Mouse (Mus musculus): ENCODE data around the gene 6330409D20Rik. TPM values are rescaled to one million over a fixed set of nuclear protein-coding genes. Genes with fewer than 3 reads are reported as not detected.

6330409D20Rik gene
- polyA plus RNA-seq, 1 experiment from 2014 or later, result 0.16 TPM

GRCm38 (mm10) chr2:32771886-32772285 lies 31.1 kb upstream of the 6330409D20Rik start:
- H3K36me3 ChIP-seq, result no peaks in the 10 kb centered on the region
- 26% methylated on average over 12 of the region's 12 CpGs for WGBS
- H3K27me3 ChIP-seq, result peaks cover 5% of the 10 kb centered on the region; the same call in 1 of the 2 replicates
- no peak overlapping the region for H3K4me2 ChIP-seq
- H3K9me3 ChIP-seq (replicated peaks), result no peaks in the 10 kb centered on the region
- peaks cover 17% of the 10 kb centered on the region for H3K4me1 ChIP-seq (replicated peaks)
- H3K9ac ChIP-seq, result no peak overlapping the region
- no peak for ATAC-seq (replicated peaks; ENCODE audit: insufficient number of reproducible peaks, insufficient read depth, low FRiP score, low read depth)
- H3K4me3 ChIP-seq, result no peak overlapping the region
- H3K27ac ChIP-seq, result no peak overlapping the region

DNA sequence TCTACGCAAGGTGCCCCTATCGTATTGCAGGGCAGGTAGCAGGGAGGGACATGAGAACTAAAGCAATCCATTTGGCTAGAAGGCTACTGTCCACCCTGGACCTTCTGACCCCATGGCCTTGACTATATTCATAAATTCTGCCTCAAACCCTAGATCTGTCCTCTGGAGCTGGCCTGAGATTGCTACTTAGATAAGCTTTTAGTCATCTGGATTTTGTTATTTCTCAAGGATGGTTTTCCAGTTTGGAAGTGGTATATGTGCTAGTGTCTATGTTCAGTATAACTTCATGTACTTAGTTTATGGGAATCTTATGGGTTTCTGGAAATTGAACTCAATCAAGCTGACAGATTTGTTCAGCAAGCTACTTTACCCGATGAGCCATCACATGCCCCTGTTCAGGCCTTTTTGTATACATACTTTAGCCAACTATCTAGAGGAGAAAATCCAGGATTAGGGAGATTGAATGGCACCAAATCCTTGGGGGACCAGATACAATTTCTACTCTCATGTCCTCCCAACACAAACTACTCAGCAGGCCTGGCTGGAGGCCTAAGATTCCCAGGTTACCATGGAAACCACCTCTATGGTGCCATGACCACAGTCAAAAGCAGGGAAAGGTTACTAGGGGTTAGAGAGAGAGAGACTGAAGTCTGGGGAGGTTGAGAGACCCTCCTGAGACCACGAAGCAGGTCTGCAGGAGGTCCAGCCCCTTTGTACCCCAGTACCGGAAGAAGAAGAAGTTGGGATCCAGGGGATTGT lies 28.7 kb upstream of the 6330409D20Rik start:
- no peak overlapping the region for H3K4me3 ChIP-seq
- 89% methylated on average over 5 of the region's 5 CpGs for WGBS
- H3K4me2 ChIP-seq, result no peak overlapping the region
- no peak overlapping the region for H3K27ac ChIP-seq
- H3K9ac ChIP-seq, result no peak overlapping the region
- ATAC-seq (replicated peaks; ENCODE audit: insufficient number of reproducible peaks, insufficient read depth, low FRiP score, low read depth), result no peak
- no peaks in the 10 kb centered on the region for H3K27me3 ChIP-seq
- H3K36me3 ChIP-seq, result no peaks in the 10 kb centered on the region
- no peaks in the 10 kb centered on the region for H3K9me3 ChIP-seq (replicated peaks)
- H3K4me1 ChIP-seq (replicated peaks), result peaks cover 4% of the 10 kb centered on the region; the same call in 1 of the 2 replicates

DNA sequence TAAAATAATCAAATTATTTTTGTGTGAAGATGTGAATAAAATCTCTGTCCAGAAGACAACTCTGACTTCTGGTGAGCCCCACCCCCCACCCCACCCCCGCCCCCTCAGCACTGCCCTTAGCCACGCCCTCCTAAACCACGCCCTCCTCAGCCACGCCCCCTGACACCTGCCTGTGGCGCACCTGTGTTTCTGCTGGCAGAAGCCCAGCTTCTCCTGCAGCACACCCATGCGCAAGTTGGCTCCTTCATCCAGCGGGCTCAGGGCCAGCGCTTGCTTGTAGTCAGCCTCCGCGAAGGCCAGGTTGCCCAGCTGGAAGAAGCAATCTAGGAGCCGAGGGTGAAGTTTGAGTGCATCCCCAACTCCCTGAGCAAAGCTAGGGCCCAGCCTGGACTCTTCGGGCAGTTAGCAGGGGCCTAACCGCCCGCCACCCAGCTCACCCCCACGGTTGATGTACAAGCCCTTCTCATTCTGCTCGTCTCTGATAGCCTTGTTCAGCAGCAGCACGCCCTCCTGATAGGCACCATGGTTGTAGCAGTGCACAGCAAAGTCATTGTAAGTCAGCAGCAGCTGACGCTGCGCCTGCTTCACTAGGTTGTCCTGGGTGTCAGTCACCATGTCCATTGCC lies 28.0 kb upstream of the 6330409D20Rik start:
- no peak overlapping the region for H3K27ac ChIP-seq
- H3K4me3 ChIP-seq, result no peak overlapping the region
- 51% methylated on average over 19 of the region's 19 CpGs for WGBS
- H3K9me3 ChIP-seq (replicated peaks), result no peaks in the 10 kb centered on the region
- ATAC-seq (replicated peaks; ENCODE audit: insufficient number of reproducible peaks, insufficient read depth, low FRiP score, low read depth), result no peak; the same call in 1 of the 2 replicates
- no peak overlapping the region for H3K4me2 ChIP-seq
- H3K9ac ChIP-seq, result no peak overlapping the region
- H3K36me3 ChIP-seq, result no peaks in the 10 kb centered on the region
- peaks cover 4% of the 10 kb centered on the region; the same call in 1 of the 2 replicates for H3K4me1 ChIP-seq (replicated peaks)
- no peaks in the 10 kb centered on the region for H3K27me3 ChIP-seq

DNA sequence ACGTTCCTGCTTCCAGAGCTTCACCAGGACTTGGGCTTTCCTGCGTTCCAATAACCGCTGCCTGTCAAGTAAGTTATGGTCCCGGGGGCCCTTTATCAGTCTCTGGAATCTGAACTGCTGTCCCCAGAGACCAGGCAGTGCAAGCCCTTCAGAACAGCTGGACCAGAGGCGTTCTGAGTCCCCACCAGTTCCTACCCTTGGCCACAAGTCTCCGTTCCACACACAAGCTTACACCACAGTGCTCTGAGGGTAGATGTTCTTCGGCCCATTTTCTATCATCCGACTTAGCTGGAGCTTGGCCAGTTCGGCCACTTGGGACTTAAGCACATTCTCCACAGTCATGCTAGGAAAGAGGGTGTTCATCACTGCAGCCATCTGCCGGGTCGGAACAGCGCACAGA lies 26.4 kb upstream of the 6330409D20Rik start:
- Histone ChIP-seq H3K27me3 (no peaks in the 10 kb centered on the region), H3K4me1 (replicated peaks) (peaks cover 4% of the 10 kb centered on the region; the same call in 1 of the 2 replicates), H3K36me3 (peaks cover 7% of the 10 kb centered on the region; the same call in 1 of the 2 replicates)

DNA sequence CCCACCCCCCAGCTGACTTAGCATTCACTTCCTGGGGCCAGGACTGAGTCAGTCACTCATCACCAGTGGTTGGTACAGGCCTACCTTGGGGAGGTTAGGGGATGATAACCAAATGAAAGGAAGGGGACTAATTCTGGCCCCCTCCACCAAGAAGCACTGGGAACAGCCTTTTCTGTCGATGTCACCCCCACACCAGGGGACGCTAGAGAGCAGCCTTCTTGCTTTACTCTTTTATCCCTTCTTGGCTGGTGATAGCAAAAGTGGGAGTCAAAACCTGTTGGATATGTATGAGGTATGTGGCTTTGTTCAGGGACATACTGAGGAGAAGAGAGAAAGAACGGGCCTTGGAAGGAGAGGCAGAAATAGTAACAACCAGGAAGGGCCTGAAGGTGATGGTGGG lies 22.5 kb upstream of the 6330409D20Rik start:
- 72% methylated on average over 3 of the region's 3 CpGs for WGBS
- no peak for ATAC-seq (replicated peaks; ENCODE audit: insufficient number of reproducible peaks, insufficient read depth, low FRiP score, low read depth)
- no peak overlapping the region for H3K4me3 ChIP-seq

More for the DNA sequence above, 26.4 kb upstream of the 6330409D20Rik start:
- no peak overlapping the region for H3K4me2 ChIP-seq
- no peak overlapping the region for H3K27ac ChIP-seq
- H3K4me3 ChIP-seq, result no peak overlapping the region
- H3K9me3 ChIP-seq (replicated peaks), result no peaks in the 10 kb centered on the region
- no peak for ATAC-seq (replicated peaks; ENCODE audit: insufficient number of reproducible peaks, insufficient read depth, low FRiP score, low read depth)
- no peak overlapping the region for H3K9ac ChIP-seq
- 71% methylated on average over 12 of the region's 12 CpGs for WGBS

DNA sequence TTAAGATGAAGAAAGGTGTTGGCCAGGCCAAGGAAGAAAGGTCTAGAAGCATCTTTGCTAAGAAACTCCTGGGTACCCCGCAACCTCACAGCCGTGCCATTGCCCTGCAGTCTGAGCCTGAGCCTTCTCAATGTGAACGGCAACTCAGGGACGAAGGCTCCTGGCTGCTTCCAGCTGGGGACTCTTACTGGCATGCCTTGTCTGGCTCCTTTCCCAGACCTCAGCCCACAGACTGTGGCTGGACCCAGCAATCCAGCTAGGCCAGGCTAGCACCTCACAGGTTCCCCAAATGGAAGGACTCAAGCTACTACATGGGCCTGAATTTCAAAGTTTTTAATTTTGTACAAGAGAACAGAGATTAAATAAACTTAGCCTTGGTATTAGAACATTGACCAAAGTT lies 21.0 kb upstream of the 6330409D20Rik start:
- 62% methylated on average over 4 of the region's 4 CpGs for WGBS
- Histone ChIP-seq H3K9ac (no peak overlapping the region), H3K4me3 (no peak overlapping the region), H3K4me2 (no peak overlapping the region), H3K9me3 (replicated peaks) (no peaks in the 10 kb centered on the region), H3K4me1 (replicated peaks) (peaks cover 6% of the 10 kb centered on the region), H3K36me3 (peaks cover 20% of the 10 kb centered on the region; the same call in 1 of the 2 replicates), H3K27ac (no peak overlapping the region; the same call in 1 of the 2 replicates), H3K27me3 (no peaks in the 10 kb centered on the region)
- ATAC-seq (replicated peaks; ENCODE audit: insufficient number of reproducible peaks, insufficient read depth, low FRiP score, low read depth), result no peak

More for the DNA sequence above, 22.5 kb upstream of the 6330409D20Rik start:
- no peaks in the 10 kb centered on the region for H3K27me3 ChIP-seq
- H3K27ac ChIP-seq, result no peak overlapping the region
- H3K9me3 ChIP-seq (replicated peaks), result no peaks in the 10 kb centered on the region
- H3K36me3 ChIP-seq, result peaks cover 20% of the 10 kb centered on the region; the same call in 1 of the 2 replicates
- H3K4me2 ChIP-seq, result no peak overlapping the region
- H3K4me1 ChIP-seq (replicated peaks), result no peaks in the 10 kb centered on the region; the same call in 1 of the 2 replicates
- H3K9ac ChIP-seq, result no peak overlapping the region

DNA sequence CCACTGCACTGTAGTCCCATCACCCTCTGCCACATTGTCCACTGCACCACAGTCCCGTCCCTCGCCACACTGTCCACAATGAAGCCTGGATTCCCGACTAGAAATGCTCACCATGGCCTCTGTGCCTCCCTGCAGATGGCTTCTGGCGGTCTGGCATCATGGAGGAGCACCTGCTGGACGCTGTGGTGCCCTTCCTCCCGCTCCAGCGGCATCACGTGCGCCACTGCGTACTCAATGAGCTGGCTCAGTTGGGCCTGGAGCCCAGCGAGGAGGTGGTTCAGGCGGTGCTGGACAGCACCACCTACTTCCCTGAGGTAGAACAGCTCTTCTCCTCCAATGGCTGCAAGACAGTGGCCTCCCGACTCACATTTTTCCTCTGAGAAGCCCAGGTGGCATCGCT lies 20.5 kb upstream of the 6330409D20Rik start:
- no peaks in the 10 kb centered on the region for H3K9me3 ChIP-seq (replicated peaks)
- no peak for ATAC-seq (replicated peaks; ENCODE audit: insufficient number of reproducible peaks, insufficient read depth, low FRiP score, low read depth)
- no peak overlapping the region for H3K27ac ChIP-seq
- H3K36me3 ChIP-seq, result peaks cover 20% of the 10 kb centered on the region; the same call in 1 of the 2 replicates
- H3K4me2 ChIP-seq, result no peak overlapping the region
- H3K4me3 ChIP-seq, result no peak overlapping the region
- peaks cover 6% of the 10 kb centered on the region for H3K4me1 ChIP-seq (replicated peaks)
- 88% methylated on average over 14 of the region's 14 CpGs for WGBS
- H3K27me3 ChIP-seq, result no peaks in the 10 kb centered on the region
- H3K9ac ChIP-seq, result no peak overlapping the region

- H3K4me2 ChIP-seq, result no peak overlapping the region
- no peaks in the 10 kb centered on the region for H3K9me3 ChIP-seq (replicated peaks)
- no peak overlapping the region for H3K9ac ChIP-seq
- no peak for ATAC-seq (replicated peaks; ENCODE audit: insufficient number of reproducible peaks, insufficient read depth, low FRiP score, low read depth)
- no peaks in the 10 kb centered on the region for H3K27me3 ChIP-seq
- H3K27ac ChIP-seq, result no peak overlapping the region
- peaks cover 27% of the 10 kb centered on the region; the same call in 1 of the 2 replicates for H3K36me3 ChIP-seq
- WGBS, result 68% methylated on average over 2 of the region's 2 CpGs
- peaks cover 6% of the 10 kb centered on the region for H3K4me1 ChIP-seq (replicated peaks)
- no peak overlapping the region for H3K4me3 ChIP-seq
Observed at GRCm38 (mm10) chr2:32759001-32759400, 18.2 kb upstream of the 6330409D20Rik start.

DNA sequence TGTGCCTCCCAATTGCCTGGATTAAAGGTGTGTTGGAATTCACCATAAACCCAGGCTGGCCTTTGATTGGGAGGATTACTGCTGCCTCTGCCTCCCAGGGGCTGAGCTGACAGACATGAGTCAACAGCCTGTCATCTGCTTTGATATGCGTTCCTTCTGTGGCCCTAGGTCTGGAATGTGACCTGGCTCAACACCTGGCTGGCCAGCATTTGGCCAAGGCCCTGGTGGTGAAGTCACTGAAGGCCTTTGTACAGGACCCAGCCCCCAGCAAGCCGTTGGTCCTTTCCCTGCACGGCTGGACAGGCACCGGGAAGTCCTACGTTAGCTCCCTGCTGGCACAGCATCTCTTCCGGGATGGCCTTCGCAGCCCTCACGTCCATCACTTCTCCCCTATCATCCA lies 17.7 kb upstream of the 6330409D20Rik start:
- WGBS, result 65% methylated on average over 8 of the region's 8 CpGs
- Histone ChIP-seq H3K9ac (no peak overlapping the region), H3K4me1 (replicated peaks) (peaks cover 6% of the 10 kb centered on the region), H3K4me3 (no peak overlapping the region), H3K9me3 (replicated peaks) (no peaks in the 10 kb centered on the region), H3K27me3 (no peaks in the 10 kb centered on the region), H3K27ac (no peak overlapping the region), H3K4me2 (no peak overlapping the region), H3K36me3 (peaks cover 27% of the 10 kb centered on the region; the same call in 1 of the 2 replicates)
- no peak for ATAC-seq (replicated peaks; ENCODE audit: insufficient number of reproducible peaks, insufficient read depth, low FRiP score, low read depth)

GRCm38 (mm10) chr2:32757056-32757845 lies 16.4 kb upstream of the 6330409D20Rik start, which contains the start of gene Tor2a:
Gene Tor2a, plus strand, starts transcription at chr2:32757234.
- H3K27me3 ChIP-seq, result no peaks in the 10 kb centered on the region
- no peaks in the 10 kb centered on the region for H3K9me3 ChIP-seq (replicated peaks)
- H3K27ac ChIP-seq, result peak within 1 kb of the TSS; percentile 88
- H3K36me3 ChIP-seq, result peaks cover 31% of the 10 kb centered on the region; the same call in 1 of the 2 replicates
- peak; percentile 96 for ATAC-seq (replicated peaks; ENCODE audit: insufficient number of reproducible peaks, insufficient read depth, low FRiP score, low read depth)
- H3K4me2 ChIP-seq, result peak within 1 kb of the TSS; percentile 73
- WGBS, result under 1% methylated on average over 65 of the region's 66 CpGs
- peak within 1 kb of the TSS; percentile 69 for H3K4me3 ChIP-seq
- peak within 1 kb of the TSS; percentile 83 for H3K9ac ChIP-seq
- H3K4me1 ChIP-seq (replicated peaks), result peaks cover 6% of the 10 kb centered on the region

DNA sequence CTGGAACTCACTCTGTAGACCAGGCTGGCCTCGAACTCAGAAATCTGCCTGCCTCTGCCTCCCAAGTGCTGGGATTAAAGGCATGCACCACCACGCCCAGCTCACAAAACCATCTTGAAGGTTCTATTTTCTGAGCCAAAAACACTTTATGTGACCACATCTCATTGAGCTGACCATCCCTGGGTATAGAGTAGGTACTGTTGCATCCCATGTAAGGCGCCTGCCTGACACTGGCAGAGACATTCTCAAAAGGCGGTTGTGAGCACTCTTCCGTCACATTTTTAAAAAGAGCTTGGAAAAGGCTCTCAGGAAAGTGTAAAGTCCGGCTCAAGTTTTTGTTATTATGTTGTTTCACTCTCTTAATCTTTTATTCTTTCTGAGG lies 15.8 kb upstream of the 6330409D20Rik start:
- 32% methylated on average over 6 of the region's 6 CpGs for WGBS
- H3K4me2 ChIP-seq, result peak overlapping the region; percentile 11
- H3K27ac ChIP-seq, result no peak overlapping the region
- ATAC-seq (replicated peaks; ENCODE audit: insufficient number of reproducible peaks, insufficient read depth, low FRiP score, low read depth), result no peak
- no peaks in the 10 kb centered on the region for H3K27me3 ChIP-seq
- H3K36me3 ChIP-seq, result peaks cover 31% of the 10 kb centered on the region; the same call in 1 of the 2 replicates
- no peaks in the 10 kb centered on the region for H3K9me3 ChIP-seq (replicated peaks)
- peak overlapping the region; percentile 69 for H3K4me3 ChIP-seq
- H3K9ac ChIP-seq, result no peak overlapping the region
- peaks cover 11% of the 10 kb centered on the region for H3K4me1 ChIP-seq (replicated peaks)

Measured in heart, embryonic 15.5 days (tissue).